Mouse (Mus musculus): ENCODE results near the gene Foxo1.

- TF ChIP-seq EP300 (optimal IDR thresholded peaks at IDR 0.05) (no peak), CTCF (IDR thresholded peaks at IDR 0.05; ENCODE audit: low read depth) (no peak)
These were observed 118.2 kb downstream of the Foxo1 start for GRCm38 (mm10) chr3:52386343-52386742.
